Mouse (Mus musculus) hindbrain, embryonic 15.5 days (tissue): ENCODE measurements around the gene Clca1. TPM values are rescaled to one million over a fixed set of nuclear protein-coding genes. Genes with fewer than 3 reads are reported as not detected.
"Not testable (repeated sequence)": the region's sequence is repeated elsewhere in the genome, so short reads cannot be mapped to it uniquely, and the experiment has no call there.

Source experiments
- ATAC-seq: fragments of 200-750 bp; cut with Nextera tagmentation; 2 replicates; pipeline ENCODE4 v1.8.0; 2017; ENCODE audit warnings: low read depth, moderate number of reproducible peaks, moderate TSS enrichment; ENCODE audit not compliant: low FRiP score
- H3K27ac ChIP-seq: fragments of 300-500 bp; sonication (generic); replicated peaks from 2 replicates; pipeline ENCODE4 v1.5.1; 2015; ENCODE audit warnings: mild to moderate bottlenecking, inconsistent platforms
- H3K27me3 ChIP-seq: fragments of 300-500 bp; sonication (generic); 2 replicates; pipeline ENCODE4 v1.6.1; 2015; ENCODE audit warnings: control low read depth, inconsistent platforms
- H3K36me3 ChIP-seq: fragments of 300-500 bp; sonication (generic); 2 replicates; pipeline ENCODE4 v1.6.1; 2015; ENCODE audit warnings: control low read depth, inconsistent platforms
- H3K4me1 ChIP-seq: fragments of 300-500 bp; sonication (generic); replicated peaks from 2 replicates; pipeline ENCODE4 v1.6.1; 2015; ENCODE audit warnings: control low read depth, inconsistent platforms
- H3K4me2 ChIP-seq: fragments of 300-500 bp; sonication (generic); 2 replicates; pipeline ENCODE4 v1.6.1; 2015; ENCODE audit warnings: moderate library complexity, mild to moderate bottlenecking, inconsistent platforms
- H3K4me3 ChIP-seq: fragments of 300-500 bp; sonication (generic); 2 replicates; pipeline ENCODE4 v1.5.1; 2015; ENCODE audit warnings: mild to moderate bottlenecking, inconsistent platforms
- H3K9ac ChIP-seq: fragments of 300-500 bp; sonication (generic); 2 replicates; pipeline ENCODE4 v1.6.1; 2015; ENCODE audit warnings: inconsistent platforms
- H3K9me3 ChIP-seq: fragments of 300-500 bp; sonication (generic); 2 replicates; pipeline ENCODE4 v1.6.1; 2016; ENCODE audit warnings: control low read depth, inconsistent platforms
- WGBS: fragments of 180-500 bp; shearing (Covaris S2); methylation state at CpG from one replicate; pipeline ENCODE4 v1.1.7; 2015; 5-methylcytosine and 5-hydroxymethylcytosine counted together
- polyA plus RNA-seq: library from polyadenylated mRNA; unstranded; fragments of >200 nt; fragmentation: Nextera tagmentation; extraction: Ambion mirVana; gene quantifications from 2 replicates; pipeline ENCODE4 v1.2.1, GENCODE M21; 2015

Gene Clca1
- polyA plus RNA-seq = not detected in 2 replicates

- Histone ChIP-seq H3K4me3 (no peak within 1 kb of the TSS), H3K4me2 (no peak within 1 kb of the TSS), H3K36me3 (no peaks in the 10 kb centered on the region), H3K27me3 (no peaks in the 10 kb centered on the region), H3K4me1 (no peaks in the 10 kb centered on the region), H3K9ac (no peak within 1 kb of the TSS), H3K9me3 (no peaks in the 10 kb centered on the region), H3K27ac (no peak within 1 kb of the TSS)
- no peak for ATAC-seq
These were observed at the start of gene Clca1 for GRCm38 (mm10) chr3:145032676-145033075. Clca1 (minus strand) TSS chr3:145032776.

- Histone ChIP-seq H3K36me3 (no peaks in the 10 kb centered on the region), H3K27me3 (no peaks in the 10 kb centered on the region), H3K4me1 (no peaks in the 10 kb centered on the region), H3K4me2 (no peak overlapping the region), H3K9me3 (no peaks in the 10 kb centered on the region), H3K27ac (no peak overlapping the region), H3K4me3 (no peak overlapping the region), H3K9ac (no peak overlapping the region)
- no peak for ATAC-seq
- WGBS = 79% methylated on average over 8 of the region's 8 CpGs
These were observed 48.3 kb upstream of the Clca1 start for GRCm38 (mm10) chr3:145080904-145081303.

DNA sequence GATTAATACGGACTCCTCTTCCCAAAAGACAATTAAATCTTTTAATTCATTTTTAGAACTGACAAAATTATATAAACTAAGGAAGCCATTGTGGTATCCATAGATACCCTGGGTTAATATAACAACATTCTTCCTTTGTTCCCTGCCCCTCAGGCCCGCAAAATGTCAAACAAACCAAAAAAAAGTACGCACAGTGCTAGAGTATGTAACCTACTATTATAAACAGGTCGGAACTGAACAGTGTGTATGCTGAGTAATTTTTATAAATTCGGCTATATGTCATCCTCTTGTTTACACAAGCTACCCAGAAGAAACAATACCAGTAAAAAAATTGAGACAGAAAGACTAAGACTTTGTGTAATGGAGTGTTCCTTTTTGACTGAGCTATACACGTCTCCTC lies 45.8 kb upstream of the Clca1 start:
- H3K9me3 ChIP-seq = no peaks in the 10 kb centered on the region
- no peaks in the 10 kb centered on the region for H3K36me3 ChIP-seq
- ATAC-seq = no peak
- WGBS = 87% methylated on average over 6 of the region's 6 CpGs
- no peaks in the 10 kb centered on the region for H3K27me3 ChIP-seq
- no peak overlapping the region for H3K4me2 ChIP-seq
- no peak overlapping the region for H3K4me3 ChIP-seq
- no peaks in the 10 kb centered on the region for H3K4me1 ChIP-seq
- no peak overlapping the region for H3K9ac ChIP-seq
- no peak overlapping the region for H3K27ac ChIP-seq

DNA sequence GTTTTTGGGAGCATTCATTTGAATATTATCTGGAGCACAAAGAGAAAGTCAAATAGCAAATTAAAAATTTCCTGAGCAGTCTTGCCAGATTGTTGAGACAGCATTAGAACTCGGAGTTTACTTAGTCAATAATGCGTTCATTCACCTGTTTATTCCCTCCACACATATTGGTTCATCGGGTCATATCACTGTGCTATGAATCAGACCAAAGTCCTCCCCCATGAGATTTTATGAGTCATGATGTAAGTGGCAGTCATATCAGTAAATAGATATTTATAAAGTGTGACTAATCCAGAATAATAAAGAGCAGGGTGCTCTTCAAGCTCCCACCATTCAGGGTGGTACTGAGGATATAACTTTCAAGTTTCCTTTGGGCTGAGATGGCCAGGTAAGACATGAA lies 39.8 kb upstream of the Clca1 start:
- Histone ChIP-seq H3K27me3 (no peaks in the 10 kb centered on the region), H3K27ac (no peak overlapping the region), H3K9ac (no peak overlapping the region), H3K36me3 (no peaks in the 10 kb centered on the region), H3K4me3 (no peak overlapping the region), H3K4me1 (no peaks in the 10 kb centered on the region), H3K9me3 (no peaks in the 10 kb centered on the region), H3K4me2 (no peak overlapping the region)
- no peak for ATAC-seq
- WGBS = 93% methylated on average over 3 of the region's 3 CpGs

DNA sequence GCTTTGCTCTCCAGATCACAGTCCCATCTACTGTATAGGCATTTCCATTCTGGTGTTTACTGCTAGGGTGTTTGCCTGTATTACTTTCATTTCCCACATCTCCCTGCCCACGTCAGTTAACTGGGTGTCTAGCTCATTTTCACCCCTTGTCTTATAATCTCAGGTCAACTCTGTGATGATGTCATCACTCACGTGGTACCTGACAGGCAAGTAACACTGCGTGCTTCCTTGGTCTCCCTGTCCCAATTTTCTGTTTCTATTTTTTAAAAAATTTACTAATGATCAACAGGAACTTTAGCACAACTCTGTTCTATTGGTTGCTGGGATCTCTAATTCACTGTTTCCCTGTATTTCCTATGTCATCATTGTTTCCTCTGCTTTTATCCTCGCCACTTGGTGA lies 36.4 kb upstream of the Clca1 start:
- no peaks in the 10 kb centered on the region for H3K4me1 ChIP-seq
- no peak overlapping the region for H3K4me2 ChIP-seq
- ATAC-seq = no peak
- no peaks in the 10 kb centered on the region for H3K36me3 ChIP-seq
- WGBS = 79% methylated on average over 4 of the region's 4 CpGs
- no peak overlapping the region for H3K4me3 ChIP-seq
- H3K27me3 ChIP-seq = no peaks in the 10 kb centered on the region
- no peak overlapping the region for H3K27ac ChIP-seq
- no peaks in the 10 kb centered on the region for H3K9me3 ChIP-seq
- H3K9ac ChIP-seq = no peak overlapping the region

DNA sequence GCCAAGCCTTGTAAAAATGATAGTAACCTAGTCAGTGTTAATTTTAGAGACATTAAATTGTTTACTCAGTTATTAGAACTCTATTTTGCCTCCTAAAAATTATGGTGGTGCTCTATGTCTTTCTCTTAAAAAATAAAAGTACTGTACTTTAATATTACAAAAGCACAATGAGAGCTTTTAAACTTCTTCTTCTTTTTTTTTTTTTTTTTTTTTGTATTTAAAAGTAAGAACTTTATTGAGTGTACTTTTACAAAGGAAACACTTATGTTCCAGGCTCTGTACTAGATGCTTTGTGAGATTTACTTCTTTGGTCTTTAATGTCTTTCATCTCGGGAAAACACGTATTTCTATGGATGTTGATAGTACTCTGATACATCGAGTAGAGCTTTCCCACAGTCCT lies 22.6 kb upstream of the Clca1 start:
- not testable (repeated sequence) for ATAC-seq, H3K4me2 ChIP-seq, H3K27ac ChIP-seq, H3K4me1 ChIP-seq, H3K9ac ChIP-seq, H3K27me3 ChIP-seq, H3K36me3 ChIP-seq, H3K9me3 ChIP-seq, H3K4me3 ChIP-seq
- 93% methylated on average over 3 of the region's 3 CpGs for WGBS

DNA sequence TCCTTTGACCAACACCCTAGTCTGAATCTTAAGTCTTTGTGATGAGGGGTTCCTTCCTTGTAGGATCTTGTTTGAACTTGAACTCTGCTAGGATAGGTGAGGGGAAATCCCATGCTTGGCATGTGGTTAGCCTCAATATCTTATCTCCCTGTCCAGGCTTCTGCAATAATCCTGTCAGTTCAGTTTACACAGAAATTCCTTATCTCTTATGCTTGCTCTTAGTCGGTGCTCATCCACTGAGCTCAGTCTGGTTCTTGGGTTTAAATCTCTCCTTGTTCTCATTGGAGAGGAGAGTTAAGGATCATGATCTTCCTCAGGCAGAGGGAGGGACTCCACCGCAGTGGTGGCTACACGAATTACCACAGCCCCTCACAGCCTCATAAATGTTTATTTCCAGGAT lies 17.2 kb upstream of the Clca1 start:
- Histone ChIP-seq H3K4me2 (no peak overlapping the region), H3K4me3 (no peak overlapping the region), H3K9ac (no peak overlapping the region), H3K36me3 (no peaks in the 10 kb centered on the region), H3K4me1 (no peaks in the 10 kb centered on the region), H3K27ac (no peak overlapping the region), H3K27me3 (no peaks in the 10 kb centered on the region), H3K9me3 (no peaks in the 10 kb centered on the region)
- ATAC-seq = no peak
- WGBS = 82% methylated on average over 3 of the region's 3 CpGs

GRCm38 (mm10) chr3:145038813-145039212 lies 6.2 kb upstream of the Clca1 start:
- Histone ChIP-seq H3K4me2 (no peak overlapping the region), H3K27me3 (no peaks in the 10 kb centered on the region), H3K9ac (no peak overlapping the region), H3K4me1 (no peaks in the 10 kb centered on the region), H3K9me3 (no peaks in the 10 kb centered on the region), H3K4me3 (no peak overlapping the region), H3K27ac (no peak overlapping the region), H3K36me3 (no peaks in the 10 kb centered on the region)
- 77% methylated on average over 3 of the region's 3 CpGs for WGBS
- ATAC-seq = no peak

- no peak overlapping the region for H3K4me3 ChIP-seq
- ATAC-seq = no peak
- no peak overlapping the region for H3K27ac ChIP-seq
- H3K36me3 ChIP-seq = no peaks in the 10 kb centered on the region
- no peaks in the 10 kb centered on the region for H3K27me3 ChIP-seq
- no peak overlapping the region for H3K4me2 ChIP-seq
- H3K9me3 ChIP-seq = no peaks in the 10 kb centered on the region
- H3K9ac ChIP-seq = no peak overlapping the region
- no peaks in the 10 kb centered on the region for H3K4me1 ChIP-seq
- WGBS = 87% methylated on average over 3 of the region's 3 CpGs
These were observed 4.5 kb downstream of the Clca1 start for GRCm38 (mm10) chr3:145028036-145028435.

DNA sequence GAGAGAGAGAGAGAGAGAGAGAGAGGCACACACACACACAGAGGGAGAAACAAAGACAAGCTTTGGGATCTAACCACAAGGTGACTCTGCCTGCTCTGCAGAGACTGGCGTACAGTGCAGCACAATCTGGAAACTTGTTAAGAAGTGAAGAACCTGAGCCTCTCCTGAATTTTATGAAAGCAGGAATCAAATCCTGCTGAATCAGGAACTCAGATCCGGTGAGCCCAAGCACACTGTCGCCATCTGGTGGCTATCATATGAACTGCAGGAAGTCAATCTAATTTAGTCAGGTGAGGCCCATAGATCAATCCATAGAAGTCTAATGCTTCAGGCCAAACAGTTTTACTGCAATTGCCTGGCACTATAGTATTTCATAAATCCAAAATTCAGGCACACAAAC lies 5.8 kb downstream of the Clca1 start:
- H3K4me2 ChIP-seq = no peak overlapping the region

DNA sequence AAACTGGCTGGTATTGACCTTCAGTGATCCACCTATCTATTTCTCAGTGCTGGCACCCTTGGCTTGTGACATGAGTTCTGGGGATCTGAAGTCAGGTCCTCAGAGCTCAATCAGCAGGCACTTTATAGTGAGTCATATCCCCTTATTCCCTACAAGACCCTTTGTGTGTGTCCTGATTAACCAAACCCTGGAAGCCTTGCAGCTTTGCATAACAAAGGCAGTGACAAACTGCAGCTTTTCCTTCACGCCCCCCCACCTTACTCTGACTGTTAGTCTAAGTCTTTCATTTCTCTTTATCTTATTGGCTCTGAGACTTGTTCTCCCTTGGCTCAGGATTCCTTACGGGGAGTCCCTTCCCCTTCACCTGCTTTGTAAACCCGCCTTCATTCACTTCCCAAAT lies 14.8 kb downstream of the Clca1 start:
- no peak for ATAC-seq
- Histone ChIP-seq H3K36me3 (no peaks in the 10 kb centered on the region), H3K9me3 (no peaks in the 10 kb centered on the region), H3K27me3 (no peaks in the 10 kb centered on the region), H3K27ac (no peak overlapping the region), H3K9ac (no peak overlapping the region), H3K4me1 (no peaks in the 10 kb centered on the region), H3K4me2 (no peak overlapping the region), H3K4me3 (no peak overlapping the region)
- WGBS = 54% methylated on average over 3 of the region's 3 CpGs

More for the DNA sequence above, 5.8 kb downstream of the Clca1 start:
- Histone ChIP-seq H3K27me3 (no peaks in the 10 kb centered on the region), H3K36me3 (no peaks in the 10 kb centered on the region), H3K9ac (no peak overlapping the region), H3K27ac (no peak overlapping the region), H3K4me3 (no peak overlapping the region), H3K4me1 (no peaks in the 10 kb centered on the region), H3K9me3 (no peaks in the 10 kb centered on the region)
- 27% methylated on average over 3 of the region's 3 CpGs for WGBS
- ATAC-seq = no peak

GRCm38 (mm10) chr3:145004422-145004821 lies 28.2 kb downstream of the Clca1 start:
- WGBS = 32% methylated on average over 5 of the region's 5 CpGs
- ATAC-seq = no peak
- H3K27ac ChIP-seq = no peak overlapping the region
- H3K4me1 ChIP-seq = no peaks in the 10 kb centered on the region
- no peak overlapping the region for H3K9ac ChIP-seq
- H3K4me2 ChIP-seq = no peak overlapping the region
- no peaks in the 10 kb centered on the region for H3K9me3 ChIP-seq
- no peaks in the 10 kb centered on the region for H3K36me3 ChIP-seq
- no peak overlapping the region for H3K4me3 ChIP-seq
- H3K27me3 ChIP-seq = no peaks in the 10 kb centered on the region

DNA sequence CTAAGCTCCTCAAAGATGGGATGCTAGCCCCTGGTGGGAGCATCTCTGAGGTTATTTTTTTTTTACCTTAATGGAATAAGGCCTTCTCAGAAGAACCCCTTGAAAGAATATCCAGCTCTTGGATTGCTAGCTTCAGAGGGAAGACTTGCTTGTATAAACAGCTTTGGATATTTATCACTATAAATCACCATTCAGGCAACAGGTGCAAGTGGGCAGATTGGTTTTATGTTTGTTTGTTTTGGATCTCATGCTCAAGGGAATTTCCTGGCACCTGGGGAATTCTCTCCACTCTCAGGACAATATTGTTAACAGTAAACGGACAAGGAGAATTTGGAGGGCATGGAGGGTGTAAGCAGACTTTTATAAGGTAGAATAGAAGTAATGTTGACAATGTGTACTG lies 31.7 kb downstream of the Clca1 start:
- no peaks in the 10 kb centered on the region for H3K27me3 ChIP-seq
- no peaks in the 10 kb centered on the region for H3K9me3 ChIP-seq
- 83% methylated on average over 1 of the region's 1 CpGs for WGBS
- no peaks in the 10 kb centered on the region for H3K36me3 ChIP-seq
- no peak overlapping the region for H3K9ac ChIP-seq
- H3K4me3 ChIP-seq = no peak overlapping the region
- no peak for ATAC-seq
- no peak overlapping the region for H3K27ac ChIP-seq
- no peak overlapping the region for H3K4me2 ChIP-seq
- no peaks in the 10 kb centered on the region for H3K4me1 ChIP-seq
